Mouse (Mus musculus): Measurements from ENCODE around the gene Nudt7.

Gene Nudt7

GRCm38 (mm10) chr8:114133510-114134362 lies at the start of gene Nudt7:
Gene Nudt7, plus strand, starts transcription at chr8:114133557.
- in situ Hi-C loops (cut with MboI; ENCODE audit: unreplicated experiment in 2 of 2): loop anchor here in 1 of 2 experiments (10.0 kb wide), 1 partner anchor 61 kb away; no protein-coding TSS in a partner anchor

DNA sequence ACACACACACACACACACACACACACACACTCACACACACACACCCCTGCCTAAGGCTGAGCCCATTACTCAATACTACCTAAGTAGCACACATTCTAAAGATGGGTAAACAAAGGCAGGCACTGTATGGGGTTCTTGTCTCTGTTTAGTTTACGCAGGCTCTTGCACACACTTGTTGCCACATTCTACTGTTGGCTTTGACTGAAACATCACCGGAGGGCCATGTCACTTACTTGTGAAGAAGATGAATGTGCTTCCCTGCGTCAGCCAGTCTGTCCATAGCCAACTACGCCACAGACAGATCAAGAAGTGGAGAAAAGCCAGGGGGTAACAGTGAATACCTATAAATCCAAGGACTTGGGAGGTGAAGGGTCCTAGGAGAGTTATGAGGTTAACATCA lies 45.4 kb upstream of the Nudt7 start:
- in situ Hi-C loops (cut with MboI; ENCODE audit: unreplicated experiment in 2 of 2): no loop called here

GRCm38 (mm10) chr8:114090736-114091135 lies 42.6 kb upstream of the Nudt7 start:
- in situ Hi-C loops (cut with MboI; ENCODE audit: unreplicated experiment in 2 of 2): no loop called here

DNA sequence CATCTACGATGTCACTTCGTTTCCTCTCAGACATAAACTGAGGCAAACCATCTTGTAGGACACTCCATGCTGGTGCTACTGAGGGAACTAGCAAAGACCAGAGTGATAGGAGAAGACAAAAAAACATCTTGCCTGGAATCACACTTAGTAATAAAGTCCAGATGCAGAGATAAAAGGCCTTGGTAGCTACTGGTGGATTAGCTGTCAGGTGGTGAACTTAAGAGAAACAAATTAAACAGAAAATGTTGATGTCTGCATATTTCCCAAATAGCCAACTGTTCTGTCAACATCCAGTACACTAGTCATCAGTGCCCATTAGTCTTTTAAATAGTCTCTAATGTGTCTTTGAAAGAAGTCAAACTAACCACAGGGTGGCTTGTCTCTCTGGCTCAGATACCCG lies 40.0 kb upstream of the Nudt7 start:
- in situ Hi-C loops (cut with MboI; ENCODE audit: unreplicated experiment in 2 of 2): no loop called here

GRCm38 (mm10) chr8:114094526-114094925 lies 38.8 kb upstream of the Nudt7 start:
- in situ Hi-C loops (cut with MboI; ENCODE audit: unreplicated experiment in 2 of 2): no loop called here

- in situ Hi-C loops (cut with MboI; ENCODE audit: unreplicated experiment in 2 of 2): no loop called here
Measured at GRCm38 (mm10) chr8:114100561-114101206, 32.7 kb upstream of the Nudt7 start.

DNA sequence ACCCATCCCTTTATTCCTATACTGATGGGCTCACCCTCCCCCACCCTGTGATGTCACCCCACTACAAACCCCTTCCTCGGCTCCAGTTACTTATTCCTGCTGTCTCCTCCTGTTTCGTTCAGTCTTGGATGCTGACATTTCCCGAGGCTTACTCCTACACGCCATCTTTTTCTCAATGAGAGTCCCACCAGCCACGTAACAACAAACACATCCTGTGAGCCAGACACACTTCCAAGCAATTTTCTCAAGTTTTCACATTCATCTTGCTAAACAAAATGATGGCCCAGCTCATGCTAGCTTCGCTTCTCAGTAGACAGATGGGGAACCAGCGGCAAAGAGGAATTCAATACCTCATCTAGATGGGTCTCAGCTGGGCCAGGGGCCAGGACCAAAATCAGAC lies 30.0 kb upstream of the Nudt7 start:
- in situ Hi-C loops (cut with MboI; ENCODE audit: unreplicated experiment in 2 of 2): no loop called here

GRCm38 (mm10) chr8:114105971-114106370 lies 27.4 kb upstream of the Nudt7 start:
- in situ Hi-C loops (cut with MboI; ENCODE audit: unreplicated experiment in 2 of 2): no loop called here

- in situ Hi-C loops (cut with MboI; ENCODE audit: unreplicated experiment in 2 of 2): no loop called here
Measured at GRCm38 (mm10) chr8:114109365-114110140, 23.8 kb upstream of the Nudt7 start.

- in situ Hi-C loops (cut with MboI; ENCODE audit: unreplicated experiment in 2 of 2): no loop called here
Measured at GRCm38 (mm10) chr8:114115076-114115475, 18.3 kb upstream of the Nudt7 start.

DNA sequence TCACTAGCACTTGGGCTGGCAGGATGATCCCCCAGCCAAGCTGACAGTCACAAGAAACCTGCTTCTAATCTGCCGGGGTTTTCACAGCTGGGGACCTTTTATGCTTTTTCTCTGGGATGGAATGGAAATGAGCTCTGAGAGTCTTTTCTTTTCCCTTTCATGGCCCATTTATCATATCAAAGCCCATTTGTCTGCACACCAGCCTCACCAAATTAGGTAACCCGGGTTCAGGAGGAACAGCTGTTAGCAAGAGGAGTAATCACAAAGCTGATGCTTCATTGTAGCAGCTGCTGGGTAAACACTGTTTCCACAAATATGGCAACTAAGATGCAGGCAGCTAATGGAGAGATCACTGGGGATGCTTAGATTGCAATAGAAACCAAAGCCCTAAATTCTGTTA lies 17.3 kb upstream of the Nudt7 start:
- in situ Hi-C loops (cut with MboI; ENCODE audit: unreplicated experiment in 2 of 2): no loop called here

- in situ Hi-C loops (cut with MboI; ENCODE audit: unreplicated experiment in 2 of 2): no loop called here
Measured at GRCm38 (mm10) chr8:114117439-114117838, 15.9 kb upstream of the Nudt7 start.

- in situ Hi-C loops (cut with MboI; ENCODE audit: unreplicated experiment in 2 of 2): no loop called here
Measured at GRCm38 (mm10) chr8:114121781-114122180, 11.6 kb upstream of the Nudt7 start.

DNA sequence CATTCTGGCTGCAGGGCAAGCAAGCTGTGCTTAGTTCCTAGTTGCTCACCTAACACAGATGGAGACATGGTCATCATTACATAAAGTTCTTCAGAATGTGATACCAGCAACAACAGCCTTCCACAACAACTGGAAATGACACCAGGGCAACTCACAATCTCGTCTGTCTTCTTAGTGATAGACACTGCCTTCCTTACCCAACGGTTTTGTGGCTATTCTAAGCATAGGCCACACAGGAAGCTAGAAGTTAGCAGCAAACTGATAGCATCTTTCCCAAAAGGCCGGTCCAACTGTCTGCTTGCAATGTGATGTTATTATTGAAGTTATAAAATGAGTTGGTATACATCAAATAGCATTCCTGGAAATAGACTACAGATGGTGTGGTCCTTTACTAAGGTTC lies 9.7 kb upstream of the Nudt7 start:
- in situ Hi-C loops (cut with MboI; ENCODE audit: unreplicated experiment in 2 of 2): no loop called here

DNA sequence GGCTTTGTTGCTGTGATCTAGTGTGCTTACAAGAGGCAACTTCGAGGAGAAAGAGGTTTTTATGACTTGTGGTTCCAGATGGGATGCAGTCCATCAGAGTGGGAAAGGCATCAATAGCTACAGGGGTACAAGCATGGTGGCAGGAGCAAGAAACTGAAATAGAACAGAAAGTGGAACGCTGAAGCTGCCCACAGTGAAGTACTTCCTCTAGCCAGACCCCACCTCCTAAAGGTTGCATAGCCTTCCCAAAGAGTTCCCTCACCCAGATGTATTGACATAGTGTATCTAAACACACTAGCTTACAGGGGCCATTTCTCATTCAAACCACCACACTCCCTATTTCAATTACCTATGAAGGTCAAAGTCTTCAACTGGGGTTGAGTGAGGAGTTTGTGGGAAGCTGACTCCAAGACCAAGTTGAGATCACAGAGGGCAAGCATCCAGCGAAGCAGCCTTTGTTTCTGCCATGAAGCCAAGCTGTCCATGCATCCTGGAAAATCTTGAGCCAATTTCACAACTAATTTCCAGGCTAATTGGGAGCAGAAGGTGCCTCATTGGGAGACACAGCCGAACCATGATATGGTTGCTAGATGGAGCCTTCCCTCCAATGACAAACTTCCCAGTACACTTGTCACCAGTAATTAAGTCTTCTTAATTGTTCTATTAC lies 9.1 kb upstream of the Nudt7 start:
- in situ Hi-C loops (cut with MboI; ENCODE audit: unreplicated experiment in 2 of 2): no loop called here

- in situ Hi-C loops (cut with MboI; ENCODE audit: unreplicated experiment in 2 of 2): loop anchor here in 1 of 2 experiments (10.0 kb wide), 1 partner anchor 64 kb away; no protein-coding TSS in a partner anchor
Measured at GRCm38 (mm10) chr8:114130838-114131237, 2.5 kb upstream of the Nudt7 start.

DNA sequence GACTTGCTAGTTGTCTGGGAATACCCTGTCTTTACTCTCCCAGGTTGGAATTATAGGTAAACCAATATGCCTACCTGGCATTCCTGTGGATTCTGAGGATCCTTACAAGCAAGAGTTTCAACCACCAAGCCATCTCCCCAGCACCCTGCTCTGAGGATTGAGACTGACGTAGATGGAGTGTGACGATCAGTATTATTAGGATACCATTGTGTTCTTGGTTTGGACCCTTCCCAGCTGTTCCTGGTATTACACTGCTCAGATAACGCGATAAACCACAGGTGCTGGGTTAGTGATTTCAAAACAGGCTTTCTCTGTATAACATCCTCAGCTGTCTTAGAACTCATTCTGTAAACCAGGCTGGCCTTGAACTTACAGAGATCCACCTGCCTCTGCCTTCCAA lies 1.9 kb upstream of the Nudt7 start:
- in situ Hi-C loops (cut with MboI; ENCODE audit: unreplicated experiment in 2 of 2): loop anchor here in 1 of 2 experiments (10.0 kb wide), 1 partner anchor 63 kb away; no protein-coding TSS in a partner anchor

DNA sequence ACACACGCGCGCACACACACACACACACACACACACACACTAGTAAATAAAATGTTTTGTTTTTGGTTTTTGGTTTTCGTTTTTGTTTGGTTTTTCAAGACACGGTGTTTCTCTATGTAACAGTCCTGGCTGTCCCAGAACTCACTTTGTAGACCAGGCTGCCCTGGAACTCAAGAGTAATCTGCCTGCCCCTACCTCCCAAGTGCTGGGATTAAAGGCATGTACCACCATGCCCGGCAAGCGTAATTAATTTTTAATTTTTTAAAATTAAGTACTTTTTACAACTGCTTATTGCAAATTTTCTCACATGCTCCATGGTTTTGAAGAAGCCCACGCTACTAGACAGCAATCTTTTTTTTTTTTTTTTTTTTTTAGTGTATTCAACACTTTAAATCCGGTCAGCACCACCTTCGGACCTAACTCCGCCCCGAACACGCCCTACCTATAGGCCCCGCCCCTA lies 277 bp upstream of the Nudt7 start:
- in situ Hi-C loops (cut with MboI; ENCODE audit: unreplicated experiment in 2 of 2): loop anchor here in 1 of 2 experiments (10.0 kb wide), 1 partner anchor 62 kb away; no protein-coding TSS in a partner anchor

DNA sequence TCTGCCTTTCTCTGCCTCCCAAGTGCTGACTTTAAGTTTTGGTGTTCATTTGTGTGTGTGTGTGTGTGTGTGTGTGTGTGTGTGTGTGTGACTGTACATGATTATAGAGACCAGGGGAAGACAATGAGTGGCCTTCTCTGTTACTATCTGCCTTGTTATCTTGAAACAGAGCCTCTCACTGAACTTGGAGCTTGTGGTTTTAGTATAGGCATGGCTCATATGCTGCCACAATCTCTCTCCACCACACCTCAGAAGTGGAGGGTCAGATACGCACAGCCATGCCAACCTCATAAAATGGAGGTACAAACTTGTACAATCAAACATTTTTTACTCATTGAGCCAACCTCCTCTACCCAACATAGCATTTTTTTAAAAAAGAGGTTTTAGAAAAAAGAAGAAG lies 3.4 kb downstream of the Nudt7 start:
- in situ Hi-C loops (cut with MboI; ENCODE audit: unreplicated experiment in 2 of 2): loop anchor here in 1 of 2 experiments (10.0 kb wide), 1 partner anchor 58 kb away; no protein-coding TSS in a partner anchor

DNA sequence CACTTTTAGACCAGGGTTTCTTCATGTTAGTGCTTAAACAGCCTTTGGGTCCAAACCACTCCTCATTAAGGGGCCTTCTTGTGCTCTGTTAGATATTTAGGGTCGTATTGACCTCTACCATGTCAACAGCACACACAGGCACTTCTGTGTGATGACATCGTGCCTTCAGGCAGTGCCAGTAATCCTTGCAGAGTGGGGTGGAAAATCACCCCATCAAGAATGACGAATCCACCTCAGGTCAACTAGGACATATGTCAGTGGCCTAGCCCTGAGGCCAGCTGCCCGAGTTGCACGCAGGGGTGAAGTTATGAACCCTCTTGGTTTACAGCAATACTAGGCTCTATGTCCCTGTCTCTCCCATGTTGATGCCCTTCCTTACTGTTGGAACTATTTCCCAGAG lies 3.8 kb downstream of the Nudt7 start:
- in situ Hi-C loops (cut with MboI; ENCODE audit: unreplicated experiment in 2 of 2): loop anchor here in 1 of 2 experiments (10.0 kb wide), 1 partner anchor 58 kb away; no protein-coding TSS in a partner anchor
